Mouse (Mus musculus): ENCODE measurements around the gene Rwdd2a. TPM values are rescaled to one million over a fixed set of nuclear protein-coding genes. Genes with fewer than 3 reads are reported as not detected.
"Not testable (repeated sequence)": the region's sequence is repeated elsewhere in the genome, so short reads cannot be mapped to it uniquely, and the experiment has no call there.

Gene Rwdd2a
- polyA plus RNA-seq, 1 experiment from 2014 or later: 2.5 TPM

DNA sequence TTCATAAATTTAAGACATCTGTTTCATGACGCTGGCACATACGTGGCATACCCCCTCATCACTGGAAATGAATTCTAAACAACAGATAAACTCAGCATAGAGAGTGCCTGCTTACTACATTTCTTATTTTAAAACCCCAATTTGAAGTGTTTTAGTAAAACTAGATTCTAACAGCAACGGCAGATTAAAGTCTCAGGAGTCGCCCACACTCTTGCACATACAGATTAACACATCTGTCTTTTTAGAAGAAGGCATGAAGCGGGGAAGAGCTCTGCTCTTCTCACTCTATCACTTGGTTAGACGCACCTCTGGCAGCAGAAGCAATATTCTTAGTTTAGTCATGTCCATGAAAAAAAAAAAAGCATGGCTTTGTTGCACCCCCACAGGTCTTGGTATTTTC, 3.4 kb downstream of the Rwdd2a start:
- no peak overlapping the region for H3K27ac ChIP-seq (ENCODE audit: low read depth, low read length)
- ATAC-seq (ENCODE audit: low FRiP score, low TSS enrichment): no peak
- no peak overlapping the region for H3K4me2 ChIP-seq (replicated peaks; ENCODE audit: low read depth, low read length)
- H3K9me3 ChIP-seq (ENCODE audit: control insufficient read depth, low read length): no peaks in the 10 kb centered on the region
- no peaks in the 10 kb centered on the region for H3K27me3 ChIP-seq (ENCODE audit: control insufficient read depth, insufficient read depth, low read length)
- H3K4me3 ChIP-seq (ENCODE audit: low read length): no peak overlapping the region
- WGBS: 90% methylated on average over 6 of the region's 6 CpGs
- H3K36me3 ChIP-seq (ENCODE audit: control insufficient read depth, insufficient read depth, low read length): no peaks in the 10 kb centered on the region
- H3K9ac ChIP-seq (ENCODE audit: low read depth, low read length): no peak overlapping the region
- peaks cover 8% of the 10 kb centered on the region; the same call in 1 of the 2 replicates for H3K4me1 ChIP-seq (ENCODE audit: control insufficient read depth, insufficient read depth, low read length)

DNA sequence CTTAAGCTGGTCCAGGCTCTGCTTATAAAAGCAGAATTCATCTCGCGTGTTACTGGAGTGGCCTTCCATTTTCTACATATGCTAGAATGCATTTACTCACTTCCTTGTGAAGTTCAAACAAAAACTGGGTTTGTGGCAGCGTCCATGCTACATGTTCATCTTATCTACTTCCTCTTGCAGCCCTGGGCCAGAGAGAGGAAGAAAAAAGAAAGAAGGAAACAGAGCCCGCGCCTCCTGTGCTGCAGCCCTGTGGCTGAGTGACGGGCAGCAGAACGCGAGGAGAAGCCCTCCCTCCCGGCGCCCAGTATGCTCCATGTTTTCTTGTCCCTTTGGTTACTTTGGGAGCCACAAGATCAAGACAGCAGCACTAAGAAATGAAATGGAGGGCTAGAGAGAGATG, 7.9 kb downstream of the Rwdd2a start:
- no peak overlapping the region for H3K9ac ChIP-seq (ENCODE audit: low read depth, low read length)
- H3K36me3 ChIP-seq (ENCODE audit: control insufficient read depth, insufficient read depth, low read length): no peaks in the 10 kb centered on the region
- WGBS: 82% methylated on average over 10 of the region's 10 CpGs
- ATAC-seq (ENCODE audit: low FRiP score, low TSS enrichment): no peak
- H3K27me3 ChIP-seq (ENCODE audit: control insufficient read depth, insufficient read depth, low read length): no peaks in the 10 kb centered on the region
- no peaks in the 10 kb centered on the region for H3K9me3 ChIP-seq (ENCODE audit: control insufficient read depth, low read length)
- no peak overlapping the region for H3K27ac ChIP-seq (ENCODE audit: low read depth, low read length)
- H3K4me3 ChIP-seq (ENCODE audit: low read length): no peak overlapping the region
- H3K4me1 ChIP-seq (ENCODE audit: control insufficient read depth, insufficient read depth, low read length): no peaks in the 10 kb centered on the region
- H3K4me2 ChIP-seq (replicated peaks; ENCODE audit: low read depth, low read length): no peak overlapping the region

DNA sequence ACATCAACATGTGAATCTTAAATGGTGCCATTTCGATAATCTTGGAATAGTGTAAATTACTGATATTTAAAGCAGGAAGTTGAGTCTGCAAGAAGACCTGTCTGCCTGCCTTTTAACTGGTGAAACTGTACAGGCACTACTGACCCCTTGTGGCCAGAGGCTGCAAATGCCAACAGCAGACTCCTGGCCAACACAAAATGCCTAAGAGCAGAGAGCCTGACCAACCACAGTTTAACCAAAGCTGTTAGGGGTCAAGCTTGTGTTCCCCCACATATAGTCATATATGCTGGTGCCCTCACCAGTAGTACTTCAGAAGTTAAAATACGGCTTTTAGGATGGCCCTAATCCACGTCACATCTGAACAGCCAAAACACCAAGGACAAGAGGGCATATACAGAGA, 11.9 kb downstream of the Rwdd2a start:
- H3K9me3 ChIP-seq (ENCODE audit: control insufficient read depth, low read length): no peaks in the 10 kb centered on the region
- ATAC-seq (ENCODE audit: low FRiP score, low TSS enrichment): peak; percentile 82
- no peak overlapping the region for H3K4me2 ChIP-seq (replicated peaks; ENCODE audit: low read depth, low read length)
- WGBS: 57% methylated on average over 3 of the region's 3 CpGs
- H3K36me3 ChIP-seq (ENCODE audit: control insufficient read depth, insufficient read depth, low read length): no peaks in the 10 kb centered on the region
- no peak overlapping the region for H3K27ac ChIP-seq (ENCODE audit: low read depth, low read length)
- H3K9ac ChIP-seq (ENCODE audit: low read depth, low read length): no peak overlapping the region
- no peak overlapping the region for H3K4me3 ChIP-seq (ENCODE audit: low read length)
- no peaks in the 10 kb centered on the region for H3K27me3 ChIP-seq (ENCODE audit: control insufficient read depth, insufficient read depth, low read length)
- no peaks in the 10 kb centered on the region for H3K4me1 ChIP-seq (ENCODE audit: control insufficient read depth, insufficient read depth, low read length)

DNA sequence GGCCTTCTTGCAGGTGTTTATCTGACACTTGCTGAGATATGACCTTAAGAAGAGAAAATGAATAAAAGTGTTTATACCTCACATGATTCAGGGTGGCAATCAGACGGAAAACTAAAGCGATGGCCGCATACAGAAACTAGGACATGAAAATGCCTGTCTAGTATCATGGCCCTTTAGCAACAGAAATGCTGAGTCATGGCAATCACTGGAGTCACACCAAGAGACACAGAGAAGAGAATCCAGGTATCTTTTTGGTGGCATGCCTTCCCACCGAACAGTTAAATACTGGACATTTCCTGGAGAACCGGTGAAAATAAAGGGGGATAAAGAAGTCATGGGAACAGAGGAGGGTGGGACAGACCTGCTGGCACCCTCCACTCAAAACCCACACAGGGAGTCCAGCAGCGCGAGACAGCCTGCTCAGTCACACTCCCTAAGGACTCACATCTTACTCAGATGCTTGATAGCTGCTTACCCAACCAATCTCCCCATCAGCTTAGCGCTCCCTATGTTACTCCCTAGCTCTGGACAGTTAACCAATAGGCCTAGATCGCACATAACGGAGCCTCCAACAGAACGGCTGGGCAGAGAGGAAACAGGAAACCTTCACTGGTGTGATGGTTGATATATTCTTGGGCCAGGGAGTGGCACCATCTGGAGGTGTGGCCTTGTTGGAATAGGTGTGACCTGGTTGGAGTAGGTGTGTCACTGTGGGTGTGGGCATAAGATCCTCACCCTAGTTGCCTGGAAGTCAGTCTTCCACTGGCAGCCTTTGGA, 15.4 kb downstream of the Rwdd2a start:
- Histone ChIP-seq H3K4me2 (replicated peaks; ENCODE audit: low read depth, low read length) (no peak overlapping the region), H3K4me3 (ENCODE audit: low read length) (no peak overlapping the region), H3K36me3 (ENCODE audit: control insufficient read depth, insufficient read depth, low read length) (no peaks in the 10 kb centered on the region), H3K27ac (ENCODE audit: low read depth, low read length) (no peak overlapping the region), H3K4me1 (ENCODE audit: control insufficient read depth, insufficient read depth, low read length) (no peaks in the 10 kb centered on the region), H3K9me3 (ENCODE audit: control insufficient read depth, low read length) (no peaks in the 10 kb centered on the region; the same call in 1 of the 2 replicates), H3K27me3 (ENCODE audit: control insufficient read depth, insufficient read depth, low read length) (no peaks in the 10 kb centered on the region), H3K9ac (ENCODE audit: low read depth, low read length) (no peak overlapping the region)
- WGBS: 91% methylated on average over 11 of the region's 11 CpGs
- no peak for ATAC-seq (ENCODE audit: low FRiP score, low TSS enrichment)

DNA sequence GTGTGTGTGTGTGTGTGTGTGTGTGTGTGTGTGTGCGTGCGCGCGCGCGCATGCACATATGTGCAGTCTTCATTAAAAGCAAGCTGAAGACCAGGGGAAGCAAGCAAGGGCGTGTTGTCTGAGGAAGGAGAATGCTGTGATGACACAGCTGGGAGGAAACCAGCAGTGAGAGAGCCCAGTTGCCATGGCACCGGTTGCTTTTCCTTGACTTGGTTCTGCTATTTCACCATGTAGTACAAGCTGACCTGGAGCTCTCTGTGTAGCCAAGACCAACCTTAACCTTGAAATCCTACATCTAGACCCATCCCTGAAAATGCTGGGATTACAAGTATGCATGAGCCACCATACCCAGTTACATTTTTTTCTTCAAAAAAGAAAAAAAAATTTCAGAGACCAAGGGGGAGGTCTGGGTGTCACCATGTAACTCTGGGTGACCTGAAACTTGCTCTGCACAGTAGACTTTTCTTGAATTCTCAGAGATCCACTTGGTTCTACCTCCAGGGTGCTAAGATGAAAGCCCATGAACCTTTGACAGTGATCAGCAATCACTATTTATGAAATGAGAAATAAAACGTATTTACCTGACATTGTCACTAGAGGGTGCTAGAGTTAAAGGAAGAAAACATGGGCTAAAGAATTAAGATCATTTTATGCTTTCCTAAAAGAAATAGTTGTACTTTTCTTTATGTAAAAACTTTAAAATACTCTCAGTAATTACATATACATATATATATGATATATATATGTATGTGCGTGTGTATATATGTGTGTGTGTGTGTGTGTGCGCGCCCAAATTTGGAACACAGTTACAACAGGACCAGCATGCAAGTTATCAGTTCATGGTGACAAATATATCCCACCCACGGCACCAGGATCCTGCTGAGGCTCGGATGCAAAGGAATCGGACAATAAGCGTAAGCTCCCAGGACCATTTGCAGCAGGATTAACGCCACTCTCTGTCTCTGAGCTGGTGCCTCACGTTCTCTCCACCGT, 21.2 kb downstream of the Rwdd2a start:
- 82% methylated on average over 19 of the region's 19 CpGs for WGBS
- Histone ChIP-seq H3K9ac (ENCODE audit: low read depth, low read length) (no peak overlapping the region), H3K27me3 (ENCODE audit: control insufficient read depth, insufficient read depth, low read length) (no peaks in the 10 kb centered on the region), H3K36me3 (ENCODE audit: control insufficient read depth, insufficient read depth, low read length) (no peaks in the 10 kb centered on the region), H3K4me1 (ENCODE audit: control insufficient read depth, insufficient read depth, low read length) (no peaks in the 10 kb centered on the region), H3K27ac (ENCODE audit: low read depth, low read length) (no peak overlapping the region), H3K4me2 (replicated peaks; ENCODE audit: low read depth, low read length) (no peak overlapping the region), H3K9me3 (ENCODE audit: control insufficient read depth, low read length) (no peaks in the 10 kb centered on the region; the same call in 1 of the 2 replicates), H3K4me3 (ENCODE audit: low read length) (no peak overlapping the region)
- peak; percentile 43; the same call in 1 of the 2 replicates for ATAC-seq (ENCODE audit: low FRiP score, low TSS enrichment)

DNA sequence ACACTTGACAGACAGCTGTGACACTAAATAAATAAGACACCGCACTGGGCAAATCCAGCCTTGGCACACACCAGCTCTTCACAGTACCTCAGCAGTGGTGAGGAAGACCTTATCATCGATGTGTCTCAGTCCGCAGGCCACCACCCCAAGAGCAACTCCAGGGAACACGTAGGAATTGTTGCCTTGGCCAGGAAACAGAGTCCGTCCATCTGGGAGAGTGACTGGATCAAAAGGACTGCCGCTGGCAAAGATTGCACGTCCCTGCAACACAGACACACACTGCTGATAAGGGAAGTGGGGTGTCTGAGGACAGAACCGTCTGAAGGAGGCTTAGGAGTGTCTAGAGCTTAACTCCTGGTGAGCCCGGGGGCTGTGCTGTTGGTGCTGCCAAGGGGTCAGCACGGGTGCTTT, 22.6 kb downstream of the Rwdd2a start:
- not testable (repeated sequence) for H3K27me3 ChIP-seq (ENCODE audit: control insufficient read depth, insufficient read depth, low read length); H3K36me3 ChIP-seq (ENCODE audit: control insufficient read depth, insufficient read depth, low read length); H3K27ac ChIP-seq (ENCODE audit: low read depth, low read length); ATAC-seq (ENCODE audit: low FRiP score, low TSS enrichment); H3K9me3 ChIP-seq (ENCODE audit: control insufficient read depth, low read length); H3K9ac ChIP-seq (ENCODE audit: low read depth, low read length); H3K4me2 ChIP-seq (replicated peaks; ENCODE audit: low read depth, low read length); H3K4me3 ChIP-seq (ENCODE audit: low read length); H3K4me1 ChIP-seq (ENCODE audit: control insufficient read depth, insufficient read depth, low read length)
- 66% methylated on average over 9 of the region's 10 CpGs for WGBS

DNA sequence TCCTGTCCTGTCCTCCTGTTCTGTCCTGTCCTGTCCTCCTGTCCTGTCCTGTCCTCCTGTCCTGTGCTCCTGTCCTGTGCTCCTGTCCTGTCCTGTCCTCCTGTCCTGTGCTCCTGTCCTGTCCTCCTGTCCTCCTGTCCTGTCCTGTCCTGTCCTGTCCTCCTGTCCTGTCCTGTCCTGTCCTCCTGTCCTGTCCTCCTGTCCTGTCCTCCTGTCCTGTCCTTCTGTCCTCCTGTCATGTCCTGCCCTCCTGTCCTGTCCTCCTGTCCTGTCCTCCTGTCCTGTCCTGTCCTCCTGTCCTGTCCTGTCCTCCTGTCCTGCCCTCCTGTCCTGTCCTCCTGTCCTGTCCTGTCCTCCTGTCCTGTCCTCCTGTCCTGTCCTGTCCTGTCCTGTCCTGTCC, 25.2 kb downstream of the Rwdd2a start:
- not testable (repeated sequence) for ATAC-seq (ENCODE audit: low FRiP score, low TSS enrichment); H3K9me3 ChIP-seq (ENCODE audit: control insufficient read depth, low read length)

DNA sequence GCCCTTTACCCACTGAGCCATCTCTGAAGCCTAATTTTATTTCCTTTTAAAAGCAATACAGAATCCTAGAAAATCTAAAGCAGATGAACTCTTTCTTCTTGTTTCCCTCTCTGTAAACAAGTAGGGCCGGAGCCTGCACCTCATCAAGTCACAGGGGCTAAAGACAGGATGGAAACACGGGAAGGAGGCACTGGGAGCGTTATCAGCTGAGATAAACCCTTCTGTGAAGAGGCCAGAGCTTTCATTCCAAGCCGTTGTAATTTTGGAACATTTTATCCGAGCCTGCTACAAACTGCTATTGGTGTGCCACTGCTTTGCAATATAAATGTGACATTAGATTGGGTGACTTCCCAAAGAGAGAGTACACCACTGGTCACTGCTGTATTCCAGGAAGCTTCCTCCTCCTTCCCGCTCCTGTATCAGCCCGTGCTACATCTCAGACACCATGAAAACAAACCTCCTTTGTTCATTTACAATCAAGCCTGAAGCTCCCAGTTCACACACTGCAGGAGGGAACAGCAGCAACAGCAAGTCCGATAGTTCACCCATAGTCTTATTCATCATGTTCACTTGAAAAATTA, 28.0 kb downstream of the Rwdd2a start:
- Histone ChIP-seq H3K27ac (ENCODE audit: low read depth, low read length) (no peak overlapping the region), H3K27me3 (ENCODE audit: control insufficient read depth, insufficient read depth, low read length) (no peaks in the 10 kb centered on the region)
- WGBS: 69% methylated on average over 8 of the region's 8 CpGs

More for the DNA sequence above, 25.2 kb downstream of the Rwdd2a start:
- H3K4me2 ChIP-seq (replicated peaks; ENCODE audit: low read depth, low read length); H3K4me1 ChIP-seq (ENCODE audit: control insufficient read depth, insufficient read depth, low read length); H3K4me3 ChIP-seq (ENCODE audit: low read length); H3K36me3 ChIP-seq (ENCODE audit: control insufficient read depth, insufficient read depth, low read length); H3K9ac ChIP-seq (ENCODE audit: low read depth, low read length); H3K27me3 ChIP-seq (ENCODE audit: control insufficient read depth, insufficient read depth, low read length); H3K27ac ChIP-seq (ENCODE audit: low read depth, low read length): not testable (repeated sequence)

More for the DNA sequence above, 28.0 kb downstream of the Rwdd2a start:
- Histone ChIP-seq H3K4me1 (ENCODE audit: control insufficient read depth, insufficient read depth, low read length) (no peaks in the 10 kb centered on the region), H3K9me3 (ENCODE audit: control insufficient read depth, low read length) (no peaks in the 10 kb centered on the region), H3K36me3 (ENCODE audit: control insufficient read depth, insufficient read depth, low read length) (no peaks in the 10 kb centered on the region), H3K9ac (ENCODE audit: low read depth, low read length) (no peak overlapping the region), H3K4me2 (replicated peaks; ENCODE audit: low read depth, low read length) (no peak overlapping the region), H3K4me3 (ENCODE audit: low read length) (no peak overlapping the region)
- no peak for ATAC-seq (ENCODE audit: low FRiP score, low TSS enrichment)

All from kidney, embryonic 14.5 days (tissue).